Mouse (Mus musculus) erythroid progenitor cell, adult 5-6 weeks (primary cell): ENCODE results near the gene Tbl2. TPM values are rescaled to one million over a fixed set of nuclear protein-coding genes. Genes with fewer than 3 reads are reported as not detected.

ENCODE experiments used
- ATAC-seq: replicated peaks from 2 replicates; pipeline ENCODE4 v1.8.0; 2016; ENCODE audit warnings: moderate number of reproducible peaks, mild to moderate bottlenecking, moderate TSS enrichment, inconsistent platforms; ENCODE audit not compliant: poor library complexity, low FRiP score, severe bottlenecking
- total RNA-seq, 2 experiments: library from RNA; stranded (forward) in 1 of 2; stranded (reverse) in 1 of 2; fragments of 150-400 nt in 1 of 2; fragments of 186-747, 209-891 nt in 1 of 2; gene quantifications; 2 replicates each; pipeline versions ENCODE4 v1.2.3 to v1.2.4; 2015 to 2017; ENCODE audit warnings: low replicate concordance in 2 of 2

Gene Tbl2
- total RNA-seq, 2 experiments from 2014 or later, result 5.4 to 26.6 TPM

DNA sequence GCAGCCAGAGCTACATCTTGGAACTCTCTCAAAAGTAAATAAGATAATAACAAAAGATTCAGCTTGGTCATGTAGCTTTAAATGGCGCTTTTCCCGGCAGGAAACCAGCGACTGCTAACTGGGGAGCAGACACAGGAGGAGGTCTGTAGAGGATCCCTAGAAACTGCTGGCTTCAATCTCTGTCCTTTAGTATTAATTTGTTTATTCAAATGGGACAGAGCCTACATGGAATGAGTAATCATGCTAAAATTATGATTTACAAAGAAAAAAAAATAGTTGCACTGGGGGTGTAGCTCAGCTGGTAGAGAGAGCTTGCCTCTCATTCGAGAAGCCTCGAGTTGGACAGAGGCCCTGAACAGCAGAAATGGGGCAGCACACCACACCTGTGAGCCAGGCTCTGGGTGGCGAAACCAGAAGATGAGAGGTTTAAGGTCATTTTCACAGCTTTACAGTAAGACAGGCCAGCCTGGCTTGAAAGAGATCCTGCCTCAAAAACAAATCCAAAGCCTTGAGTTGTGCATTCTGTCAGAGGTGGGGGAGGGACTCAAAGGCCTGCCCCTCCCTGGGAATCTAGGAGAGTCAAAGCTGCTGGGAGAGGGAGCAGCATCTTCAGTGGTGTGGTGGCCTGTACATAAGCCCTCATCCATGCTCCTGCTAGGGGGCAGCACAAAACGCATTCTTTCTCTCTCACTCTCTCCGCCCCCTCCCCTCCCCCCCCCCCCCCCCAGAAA is 33.8 kb downstream of the Tbl2 start:
- ATAC-seq, result no peak

DNA sequence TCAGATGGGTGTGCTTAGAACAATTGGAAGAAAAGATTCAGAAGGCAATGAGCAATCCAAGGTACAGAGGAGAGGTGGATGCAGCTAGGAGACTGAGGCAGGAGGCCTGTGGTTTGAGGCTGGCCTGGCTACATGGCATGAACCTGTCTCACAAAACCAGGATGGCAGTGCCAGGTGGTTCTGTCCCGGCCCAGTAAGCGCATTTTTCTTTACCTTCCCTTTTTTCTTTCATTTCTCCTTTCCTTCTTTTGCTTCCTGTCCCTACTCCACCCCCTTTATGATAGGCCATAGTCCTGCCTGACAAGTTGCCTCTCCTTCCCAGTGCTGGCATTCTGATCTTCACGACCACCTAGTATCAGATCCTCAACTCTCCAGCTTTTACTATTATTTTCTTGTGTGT is 35.6 kb downstream of the Tbl2 start:
- no peak for ATAC-seq

DNA sequence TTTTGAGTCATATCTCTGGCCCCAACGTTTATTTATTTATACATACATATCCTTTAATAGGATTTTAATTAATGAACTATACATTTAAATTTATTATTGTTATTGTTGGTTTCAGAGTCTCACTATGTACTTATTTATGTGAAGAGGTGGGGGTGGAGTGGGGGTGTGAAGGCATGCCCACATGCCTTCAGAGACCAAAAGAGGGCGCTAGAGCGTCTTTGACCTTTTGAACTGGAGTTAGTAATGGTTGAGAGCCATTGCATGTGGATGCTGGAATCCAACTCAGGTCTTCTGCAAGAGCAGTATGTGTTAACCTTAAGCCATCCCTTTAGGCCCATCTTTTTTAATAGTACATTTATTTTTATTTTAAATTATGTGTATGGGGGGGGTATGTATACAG is 36.1 kb downstream of the Tbl2 start:
- no peak for ATAC-seq

- ATAC-seq, result no peak
Observed at GRCm38 (mm10) chr5:135186231-135186620, 36.8 kb downstream of the Tbl2 start.

GRCm38 (mm10) chr5:135186621-135187348 is 37.3 kb downstream of the Tbl2 start, which contains the start of gene Baz1b:
Gene Baz1b, plus strand, starts transcription at chr5:135187264.
- peak; percentile 92 for ATAC-seq

DNA sequence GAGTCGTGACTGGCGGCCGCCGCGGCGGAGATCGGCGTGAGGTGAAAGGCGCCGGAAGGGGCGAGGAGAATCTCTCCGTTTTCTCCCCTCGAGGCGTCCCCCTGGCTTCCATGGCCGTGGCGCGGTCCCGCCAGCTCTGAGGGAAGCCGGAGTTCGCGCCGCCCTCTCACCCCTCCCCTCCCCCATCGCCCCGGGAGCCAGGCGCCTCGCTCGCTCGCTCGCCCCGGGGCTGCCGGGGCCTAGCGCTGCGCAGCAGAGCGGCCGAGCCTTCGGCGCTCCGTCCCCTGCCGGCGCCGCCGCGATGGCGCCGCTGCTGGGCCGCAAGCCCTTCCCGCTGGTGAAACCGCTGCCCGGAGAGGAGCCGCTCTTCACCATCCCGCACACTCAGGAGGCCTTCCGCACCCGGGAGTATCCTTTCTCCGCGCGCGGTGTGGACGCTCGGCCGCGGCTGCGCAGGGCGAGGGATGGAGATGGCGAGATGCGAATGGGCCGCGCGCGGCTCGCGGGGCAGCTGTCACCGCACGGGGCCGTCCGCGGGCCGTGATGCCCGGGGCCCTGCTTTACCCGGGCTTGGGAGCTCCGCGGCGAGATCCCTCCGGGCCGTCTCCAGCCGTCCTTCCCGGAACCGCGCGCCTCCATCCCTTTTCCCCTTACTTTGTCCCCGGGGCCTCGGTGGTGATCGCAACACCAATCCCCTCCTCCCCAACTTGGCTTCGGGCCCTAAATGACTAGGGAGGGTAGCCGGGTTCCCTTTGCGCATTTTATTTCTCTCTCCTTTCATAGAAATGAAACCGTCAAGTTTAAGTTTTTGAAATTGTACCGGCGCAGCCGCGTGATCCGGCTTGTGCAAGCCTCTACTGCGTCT is 38.1 kb downstream of the Tbl2 start:
- ATAC-seq, result peak; percentile 64

DNA sequence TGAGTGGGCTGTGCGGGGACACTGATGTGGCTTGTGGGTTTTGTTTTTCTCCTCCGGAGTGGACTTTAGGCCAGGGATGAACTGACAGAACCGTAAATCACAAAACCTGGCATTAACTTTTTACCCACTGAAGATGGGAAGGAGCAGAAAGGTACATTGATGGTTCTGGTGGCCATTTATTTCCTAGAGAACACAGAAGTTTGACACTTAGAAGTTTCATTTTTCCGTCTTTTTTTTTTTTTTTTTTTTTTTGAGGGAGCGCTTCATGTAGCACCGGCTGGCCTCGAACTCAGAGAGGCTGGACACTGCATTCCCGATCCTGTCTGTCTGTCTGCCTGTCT is 38.7 kb downstream of the Tbl2 start:
- no peak for ATAC-seq

DNA sequence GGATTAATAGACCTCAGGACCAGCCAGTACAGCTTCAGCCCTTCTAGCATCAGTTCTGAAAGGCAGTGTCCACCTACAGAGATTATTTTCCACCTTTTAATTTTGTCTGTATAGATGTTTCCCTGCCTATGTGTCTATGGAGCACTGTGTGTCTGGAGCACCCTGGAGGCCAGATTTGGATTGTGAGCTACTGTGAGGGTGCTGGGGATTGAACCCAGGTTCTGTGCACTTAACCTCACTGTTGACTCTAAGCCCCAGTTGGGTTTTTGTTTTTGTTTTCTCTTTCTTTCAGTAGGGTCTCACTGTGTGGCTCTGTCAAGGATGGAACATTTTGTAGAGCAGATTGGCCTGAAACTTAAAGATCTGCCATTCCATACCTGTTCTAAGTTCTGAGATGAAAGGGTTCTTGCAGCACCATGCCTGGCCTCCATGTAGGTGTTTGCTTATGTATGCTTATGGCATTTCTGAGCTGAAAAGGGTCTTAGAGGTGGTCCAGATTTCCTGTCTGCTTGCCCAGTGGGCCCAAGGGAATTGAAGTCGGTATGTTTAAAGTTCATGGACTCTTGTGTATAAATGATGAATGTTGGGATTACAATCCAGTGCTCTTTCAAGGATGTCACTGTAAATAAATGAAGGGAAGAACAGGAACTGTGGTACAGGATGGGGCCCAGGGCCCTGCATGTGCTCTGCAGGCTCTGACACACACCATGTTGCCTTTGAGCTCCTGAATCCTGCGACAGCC is 40.0 kb downstream of the Tbl2 start:
- ATAC-seq, result no peak

GRCm38 (mm10) chr5:135191620-135192019 is 42.2 kb downstream of the Tbl2 start:
- 0 out of 2 replicates have a peak, but pooled peaks have one; percentile 39 for ATAC-seq

DNA sequence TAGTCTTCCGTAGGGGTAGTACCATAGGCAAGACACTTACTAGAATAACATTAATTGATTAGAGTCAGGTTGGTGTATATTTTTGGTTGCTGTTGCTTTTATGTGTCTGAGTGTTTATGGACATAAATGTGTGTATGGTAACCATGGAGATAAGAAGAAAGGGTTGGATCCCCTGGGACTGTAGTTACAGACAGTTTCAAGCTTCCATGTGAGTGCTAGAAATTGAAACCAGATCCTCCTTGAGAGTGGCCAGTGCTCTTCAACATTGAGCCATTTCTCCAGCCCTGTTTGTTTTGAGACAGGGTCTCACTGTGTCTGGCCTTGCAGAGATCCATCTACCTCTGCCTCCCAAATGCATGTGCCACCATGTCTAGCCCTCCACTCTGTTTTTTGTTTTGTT is 43.0 kb downstream of the Tbl2 start:
- no peak for ATAC-seq

DNA sequence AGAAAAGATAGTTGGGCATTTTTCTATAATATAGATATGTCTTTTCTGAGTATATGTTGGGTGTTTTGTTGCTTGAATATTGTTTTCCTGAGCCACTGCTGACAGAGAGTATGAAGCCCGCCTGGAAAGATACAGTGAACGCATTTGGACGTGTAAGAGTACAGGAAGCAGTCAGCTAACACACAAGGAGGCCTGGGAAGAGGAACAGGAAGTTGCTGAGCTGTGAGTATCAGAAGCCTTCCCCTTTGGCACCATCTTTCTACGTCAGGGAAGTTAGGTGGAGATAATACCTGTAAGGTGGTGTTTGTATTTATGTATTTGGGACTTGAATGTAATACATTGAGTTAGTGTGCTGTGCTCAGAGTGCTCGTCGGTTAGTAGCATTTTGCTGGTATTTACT is 46.9 kb downstream of the Tbl2 start:
- ATAC-seq, result no peak

- no peak for ATAC-seq
Observed at GRCm38 (mm10) chr5:135202763-135203162, 53.3 kb downstream of the Tbl2 start.

GRCm38 (mm10) chr5:135208197-135208596 is 58.7 kb downstream of the Tbl2 start:
- peak; percentile 46; the same call in 1 of the 2 replicates for ATAC-seq

Other genes starting within 250 kb of the Tbl2 start
- 2.5 TPM in 1 of 2 replicates, not detected in the other for gene Tmem270, start 242.9 kb upstream of the Tbl2 start, total RNA-seq (2015; ENCODE audit: low replicate concordance)
- gene Tmem270, start 242.9 kb upstream of the Tbl2 start, total RNA-seq (2017; ENCODE audit: low replicate concordance), result not detected in 2 replicates
- gene Cldn13, start 234.1 kb upstream of the Tbl2 start, total RNA-seq (2015; ENCODE audit: low replicate concordance), result 702 and 793 TPM in 2 replicates
- 370 and 493 TPM in 2 replicates for gene Cldn13, start 234.1 kb upstream of the Tbl2 start, total RNA-seq (2017; ENCODE audit: low replicate concordance)
- 41.1 and 65.6 TPM in 2 replicates for gene Mettl27, start 217.3 kb upstream of the Tbl2 start, total RNA-seq (2015; ENCODE audit: low replicate concordance)
- gene Mettl27, start 217.3 kb upstream of the Tbl2 start, total RNA-seq (2017; ENCODE audit: low replicate concordance), result 28.3 and 42.1 TPM in 2 replicates
- gene Cldn4, start 202.7 kb upstream of the Tbl2 start, total RNA-seq (2015; ENCODE audit: low replicate concordance), result 0.84 TPM in 1 of 2 replicates, not detected in the other
- gene Cldn4, start 202.7 kb upstream of the Tbl2 start, total RNA-seq (2017; ENCODE audit: low replicate concordance), result not detected in 2 replicates
- not detected in 2 replicates for gene Cldn3, start 163.4 kb upstream of the Tbl2 start, total RNA-seq (2015; ENCODE audit: low replicate concordance)
- gene Cldn3, start 163.4 kb upstream of the Tbl2 start, total RNA-seq (2017; ENCODE audit: low replicate concordance), result not detected in 2 replicates
- gene Abhd11, start 140.5 kb upstream of the Tbl2 start, total RNA-seq (2015; ENCODE audit: low replicate concordance), result 15.9 and 29.8 TPM in 2 replicates
- gene Abhd11, start 140.5 kb upstream of the Tbl2 start, total RNA-seq (2017; ENCODE audit: low replicate concordance), result 3.9 and 4.3 TPM in 2 replicates
- gene Stx1a, start 126.2 kb upstream of the Tbl2 start, total RNA-seq (2015; ENCODE audit: low replicate concordance), result not detected in 2 replicates
- not detected in 2 replicates for gene Stx1a, start 126.2 kb upstream of the Tbl2 start, total RNA-seq (2017; ENCODE audit: low replicate concordance)
- gene Dnajc30, start 85.5 kb upstream of the Tbl2 start, total RNA-seq (2015; ENCODE audit: low replicate concordance), result 6.5 and 21.0 TPM in 2 replicates
- 2.3 and 3.4 TPM in 2 replicates for gene Dnajc30, start 85.5 kb upstream of the Tbl2 start, total RNA-seq (2017; ENCODE audit: low replicate concordance)
- 25.2 and 34.8 TPM in 2 replicates for gene Bud23, start 84.7 kb upstream of the Tbl2 start, total RNA-seq (2015; ENCODE audit: low replicate concordance)
- 7.6 and 13.0 TPM in 2 replicates for gene Bud23, start 84.7 kb upstream of the Tbl2 start, total RNA-seq (2017; ENCODE audit: low replicate concordance)
- gene Vps37d, start 71.4 kb upstream of the Tbl2 start, total RNA-seq (2015; ENCODE audit: low replicate concordance), result not detected in 2 replicates
- not detected in 2 replicates for gene Vps37d, start 71.4 kb upstream of the Tbl2 start, total RNA-seq (2017; ENCODE audit: low replicate concordance)
- gene Mlxipl, start 59.8 kb upstream of the Tbl2 start, total RNA-seq (2015; ENCODE audit: low replicate concordance), result 2.1 TPM in 1 of 2 replicates, not detected in the other
- 0.39 TPM in 1 of 2 replicates, not detected in the other for gene Mlxipl, start 59.8 kb upstream of the Tbl2 start, total RNA-seq (2017; ENCODE audit: low replicate concordance)
- 24.1 and 35.6 TPM in 2 replicates for gene Bcl7b, start 18.6 kb downstream of the Tbl2 start, total RNA-seq (2015; ENCODE audit: low replicate concordance)
- 13.5 and 24.4 TPM in 2 replicates for gene Bcl7b, start 18.6 kb downstream of the Tbl2 start, total RNA-seq (2017; ENCODE audit: low replicate concordance)
- gene Baz1b, start 37.6 kb downstream of the Tbl2 start, total RNA-seq (2015; ENCODE audit: low replicate concordance), result 115 TPM in 2 replicates
- gene Baz1b, start 37.6 kb downstream of the Tbl2 start, total RNA-seq (2017; ENCODE audit: low replicate concordance), result 201 and 287 TPM in 2 replicates
- gene Fzd9, start 101.6 kb downstream of the Tbl2 start, total RNA-seq (2015; ENCODE audit: low replicate concordance), result not detected in 2 replicates
- not detected in 2 replicates for gene Fzd9, start 101.6 kb downstream of the Tbl2 start, total RNA-seq (2017; ENCODE audit: low replicate concordance)
- not detected in 2 replicates for gene Fkbp6, start 200.4 kb downstream of the Tbl2 start, total RNA-seq (2015; ENCODE audit: low replicate concordance)
- gene Fkbp6, start 200.4 kb downstream of the Tbl2 start, total RNA-seq (2017; ENCODE audit: low replicate concordance), result not detected in 2 replicates
- not detected in 2 replicates for gene Trim50, start 203.6 kb downstream of the Tbl2 start, total RNA-seq (2015; ENCODE audit: low replicate concordance)
- not detected in 2 replicates for gene Trim50, start 203.6 kb downstream of the Tbl2 start, total RNA-seq (2017; ENCODE audit: low replicate concordance)
- gene Nsun5, start 220.3 kb downstream of the Tbl2 start, total RNA-seq (2015; ENCODE audit: low replicate concordance), result 2.5 and 2.9 TPM in 2 replicates
- gene Nsun5, start 220.3 kb downstream of the Tbl2 start, total RNA-seq (2017; ENCODE audit: low replicate concordance), result 3.7 and 6.4 TPM in 2 replicates
- gene Pom121, start 244.9 kb downstream of the Tbl2 start, total RNA-seq (2015; ENCODE audit: low replicate concordance), result 43.2 and 48.2 TPM in 2 replicates
- gene Pom121, start 244.9 kb downstream of the Tbl2 start, total RNA-seq (2017; ENCODE audit: low replicate concordance), result 15.7 and 25.2 TPM in 2 replicates